Mouse (Mus musculus): Measurements from ENCODE around the gene Dnajc5g. TPM values are rescaled to one million over a fixed set of nuclear protein-coding genes. Genes with fewer than 3 reads are reported as not detected.

Dnajc5g gene
- polyA plus RNA-seq, 1 experiment from 2014 or later = not detected

DNA sequence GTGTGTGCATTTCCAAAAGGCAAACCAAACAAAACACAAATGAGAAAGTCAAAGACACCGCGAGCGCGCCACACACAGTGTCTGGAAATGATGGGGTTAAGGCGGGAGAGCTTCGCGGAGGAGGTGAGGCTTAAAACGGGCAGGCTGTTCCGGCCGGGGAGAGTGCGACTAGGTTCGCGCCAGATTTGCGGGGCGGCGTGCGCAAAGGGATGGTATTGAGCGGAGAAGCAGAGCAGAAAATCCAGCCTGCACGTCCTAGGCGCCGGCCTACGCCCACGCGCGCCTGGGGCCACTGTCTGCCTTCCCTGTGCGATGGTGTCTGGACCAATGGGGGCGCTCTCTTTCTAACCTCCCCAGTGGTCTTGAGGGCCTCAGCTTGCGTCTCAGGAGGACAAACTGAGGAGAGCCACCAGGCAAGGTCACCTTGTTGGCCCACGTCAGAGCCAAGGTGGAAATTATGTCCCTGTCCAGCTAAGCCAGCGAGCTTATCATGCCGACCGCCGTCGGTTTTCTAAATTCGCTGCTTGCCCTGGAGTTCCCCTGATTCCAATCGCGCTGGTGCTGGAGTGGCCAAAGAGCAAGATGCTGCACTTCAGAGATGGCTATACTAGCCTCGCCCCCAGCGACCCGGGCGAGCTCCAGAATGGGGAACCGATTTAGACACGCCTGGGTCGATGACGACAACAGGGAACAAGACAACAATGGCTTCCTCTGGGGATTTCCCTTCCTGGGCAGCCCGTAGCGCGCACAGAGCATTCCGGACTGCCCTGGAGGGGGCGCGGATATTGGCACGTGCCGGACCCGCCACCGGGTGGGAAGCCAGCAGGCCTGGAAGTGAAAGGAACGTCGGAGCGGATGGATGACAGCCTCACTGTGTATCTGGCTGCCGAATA is 11.0 kb upstream of the Dnajc5g start:
- H3K27ac ChIP-seq (ENCODE audit: low read length) = no peak overlapping the region
- H3K9ac ChIP-seq (ENCODE audit: low read depth, low read length) = 0 out of 2 replicates have a peak overlapping the region, but pooled peaks have one; percentile 6
- H3K36me3 ChIP-seq (ENCODE audit: control insufficient read depth, insufficient read depth, low read length) = no peaks in the 10 kb centered on the region
- H3K4me2 ChIP-seq (ENCODE audit: low read length) = peak overlapping the region; percentile 60
- peaks cover 29% of the 10 kb centered on the region for H3K4me1 ChIP-seq (ENCODE audit: control insufficient read depth, insufficient read depth, low read length)
- ATAC-seq = no peak
- no peaks in the 10 kb centered on the region for H3K9me3 ChIP-seq (replicated peaks; ENCODE audit: control insufficient read depth, low read length, poor library complexity, severe bottlenecking)
- peak overlapping the region; percentile 26 for H3K4me3 ChIP-seq (ENCODE audit: low read depth, low read length)
- H3K27me3 ChIP-seq (ENCODE audit: control insufficient read depth, insufficient read depth, low read depth, low read length) = peaks cover 59% of the 10 kb centered on the region
- WGBS = under 1% methylated on average over 59 of the region's 59 CpGs

GRCm38 (mm10) chr5:31095711-31096480 is 10.2 kb upstream of the Dnajc5g start:
- H3K9me3 ChIP-seq (replicated peaks; ENCODE audit: control insufficient read depth, low read length, poor library complexity, severe bottlenecking) = no peaks in the 10 kb centered on the region
- ATAC-seq = no peak
- WGBS = 18% methylated on average over 11 of the region's 11 CpGs
- H3K4me3 ChIP-seq (ENCODE audit: low read depth, low read length) = no peak overlapping the region
- peaks cover 51% of the 10 kb centered on the region for H3K27me3 ChIP-seq (ENCODE audit: control insufficient read depth, insufficient read depth, low read depth, low read length)
- no peak overlapping the region for H3K9ac ChIP-seq (ENCODE audit: low read depth, low read length)
- H3K27ac ChIP-seq (ENCODE audit: low read length) = no peak overlapping the region
- H3K36me3 ChIP-seq (ENCODE audit: control insufficient read depth, insufficient read depth, low read length) = no peaks in the 10 kb centered on the region
- H3K4me1 ChIP-seq (ENCODE audit: control insufficient read depth, insufficient read depth, low read length) = peaks cover 29% of the 10 kb centered on the region
- H3K4me2 ChIP-seq (ENCODE audit: low read length) = no peak overlapping the region

- no peaks in the 10 kb centered on the region for H3K36me3 ChIP-seq (ENCODE audit: control insufficient read depth, insufficient read depth, low read length)
- no peak for ATAC-seq
- no peaks in the 10 kb centered on the region for H3K4me1 ChIP-seq (ENCODE audit: control insufficient read depth, insufficient read depth, low read length)
- no peak within 1 kb of the TSS for H3K4me3 ChIP-seq (ENCODE audit: low read depth, low read length)
- WGBS = 95% methylated on average over 18 of the region's 18 CpGs
- no peak within 1 kb of the TSS for H3K4me2 ChIP-seq (ENCODE audit: low read length)
- no peak within 1 kb of the TSS for H3K27ac ChIP-seq (ENCODE audit: low read length)
- H3K27me3 ChIP-seq (ENCODE audit: control insufficient read depth, insufficient read depth, low read depth, low read length) = no peaks in the 10 kb centered on the region
- H3K9me3 ChIP-seq (replicated peaks; ENCODE audit: control insufficient read depth, low read length, poor library complexity, severe bottlenecking) = no peaks in the 10 kb centered on the region
- no peak within 1 kb of the TSS for H3K9ac ChIP-seq (ENCODE audit: low read depth, low read length)
Measured at GRCm38 (mm10) chr5:31108000-31108490, 2.0 kb downstream of the Dnajc5g start, which contains the start of gene Slc30a3. TSS of gene Slc30a3 (minus strand) at chr5:31108237.

DNA sequence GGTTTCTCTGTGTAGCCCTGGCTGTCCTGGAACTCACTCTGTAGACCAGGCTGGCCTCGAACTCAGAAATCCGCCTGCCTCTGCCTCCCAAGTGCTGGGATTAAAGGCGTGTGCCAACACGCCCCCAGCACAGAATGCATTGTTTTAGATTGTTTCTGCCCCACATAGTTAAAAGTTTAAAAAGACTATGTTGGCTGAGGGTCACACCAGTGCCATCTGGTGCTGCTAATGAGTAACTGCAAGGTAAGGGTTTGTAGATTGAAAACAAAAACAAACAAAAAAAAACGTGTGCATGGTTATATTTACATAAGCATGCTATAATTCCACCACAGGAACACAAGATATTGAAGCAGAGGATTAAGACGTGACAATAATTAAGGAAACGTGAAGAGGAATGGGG is 4.7 kb downstream of the Dnajc5g start:
- Histone ChIP-seq H3K9ac (ENCODE audit: low read depth, low read length) (no peak overlapping the region), H3K4me3 (ENCODE audit: low read depth, low read length) (no peak overlapping the region), H3K27me3 (ENCODE audit: control insufficient read depth, insufficient read depth, low read depth, low read length) (no peaks in the 10 kb centered on the region), H3K27ac (ENCODE audit: low read length) (no peak overlapping the region), H3K9me3 (replicated peaks; ENCODE audit: control insufficient read depth, low read length, poor library complexity, severe bottlenecking) (no peaks in the 10 kb centered on the region), H3K4me1 (ENCODE audit: control insufficient read depth, insufficient read depth, low read length) (no peaks in the 10 kb centered on the region), H3K4me2 (ENCODE audit: low read length) (no peak overlapping the region), H3K36me3 (ENCODE audit: control insufficient read depth, insufficient read depth, low read length) (no peaks in the 10 kb centered on the region)
- 35% methylated on average over 7 of the region's 7 CpGs for WGBS
- ATAC-seq = no peak

DNA sequence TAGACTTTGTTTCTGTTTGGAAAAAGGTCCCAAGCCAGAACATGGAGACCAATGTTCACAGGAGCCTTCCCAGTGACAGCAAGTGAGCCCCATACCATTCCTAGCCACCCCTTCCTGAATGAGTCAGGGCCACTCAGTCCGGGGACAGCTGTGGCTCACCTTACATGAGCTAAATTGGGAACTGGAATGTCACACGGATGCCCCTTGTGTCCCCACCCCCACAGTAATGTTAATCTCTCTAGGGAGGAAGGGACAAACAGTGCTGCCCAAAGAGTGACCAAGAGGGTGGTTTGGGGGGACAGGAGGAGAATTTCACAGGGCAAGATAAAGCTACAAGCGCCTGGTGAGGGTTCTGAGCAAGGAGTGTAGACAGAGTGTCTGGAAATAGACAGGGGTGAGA is 10.3 kb downstream of the Dnajc5g start, which contains the start of gene Trim54:
Gene Trim54, plus strand, starts transcription at position 359 of the 400 bp plus-strand sequence.
- no peaks in the 10 kb centered on the region for H3K9me3 ChIP-seq (replicated peaks; ENCODE audit: control insufficient read depth, low read length, poor library complexity, severe bottlenecking)
- H3K27ac ChIP-seq (ENCODE audit: low read length) = no peak within 1 kb of the TSS
- no peaks in the 10 kb centered on the region for H3K36me3 ChIP-seq (ENCODE audit: control insufficient read depth, insufficient read depth, low read length)
- no peak within 1 kb of the TSS for H3K9ac ChIP-seq (ENCODE audit: low read depth, low read length)
- no peak for ATAC-seq
- 53% methylated on average over 3 of the region's 3 CpGs for WGBS
- no peaks in the 10 kb centered on the region for H3K4me1 ChIP-seq (ENCODE audit: control insufficient read depth, insufficient read depth, low read length)
- no peaks in the 10 kb centered on the region for H3K27me3 ChIP-seq (ENCODE audit: control insufficient read depth, insufficient read depth, low read depth, low read length)
- no peak within 1 kb of the TSS for H3K4me3 ChIP-seq (ENCODE audit: low read depth, low read length)
- H3K4me2 ChIP-seq (ENCODE audit: low read length) = no peak within 1 kb of the TSS

GRCm38 (mm10) chr5:31116912-31117311 is 10.8 kb downstream of the Dnajc5g start:
- Histone ChIP-seq H3K27ac (ENCODE audit: low read length) (no peak overlapping the region), H3K4me1 (ENCODE audit: control insufficient read depth, insufficient read depth, low read length) (no peaks in the 10 kb centered on the region), H3K36me3 (ENCODE audit: control insufficient read depth, insufficient read depth, low read length) (no peaks in the 10 kb centered on the region), H3K27me3 (ENCODE audit: control insufficient read depth, insufficient read depth, low read depth, low read length) (no peaks in the 10 kb centered on the region), H3K9me3 (replicated peaks; ENCODE audit: control insufficient read depth, low read length, poor library complexity, severe bottlenecking) (no peaks in the 10 kb centered on the region), H3K4me3 (ENCODE audit: low read depth, low read length) (no peak overlapping the region), H3K9ac (ENCODE audit: low read depth, low read length) (no peak overlapping the region), H3K4me2 (ENCODE audit: low read length) (no peak overlapping the region)
- no peak for ATAC-seq
- 31% methylated on average over 10 of the region's 10 CpGs for WGBS

DNA sequence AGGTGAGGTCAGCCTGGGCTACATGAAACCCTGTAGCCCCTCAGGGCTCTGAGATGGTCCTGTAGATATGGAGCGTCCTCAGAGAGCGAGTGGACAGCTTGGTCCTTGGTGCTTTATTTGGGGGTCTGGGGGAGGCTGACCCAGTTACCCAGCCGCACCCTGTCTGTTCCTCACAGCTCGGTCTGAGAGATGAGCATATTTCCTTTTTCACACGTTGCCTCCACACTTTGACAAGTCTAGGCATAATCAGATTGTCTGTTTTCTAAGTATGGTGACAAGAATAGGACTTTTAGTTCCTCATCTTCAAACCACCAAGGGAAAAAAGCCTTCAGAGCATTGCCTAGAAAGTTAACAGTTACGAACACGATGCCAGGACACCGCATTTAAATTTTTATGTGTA is 15.0 kb downstream of the Dnajc5g start:
- H3K9me3 ChIP-seq (replicated peaks; ENCODE audit: control insufficient read depth, low read length, poor library complexity, severe bottlenecking) = no peaks in the 10 kb centered on the region
- H3K4me3 ChIP-seq (ENCODE audit: low read depth, low read length) = no peak overlapping the region
- no peak overlapping the region for H3K4me2 ChIP-seq (ENCODE audit: low read length)
- no peak overlapping the region for H3K9ac ChIP-seq (ENCODE audit: low read depth, low read length)
- no peaks in the 10 kb centered on the region for H3K27me3 ChIP-seq (ENCODE audit: control insufficient read depth, insufficient read depth, low read depth, low read length)
- no peak overlapping the region for H3K27ac ChIP-seq (ENCODE audit: low read length)
- WGBS = 88% methylated on average over 8 of the region's 8 CpGs
- H3K4me1 ChIP-seq (ENCODE audit: control insufficient read depth, insufficient read depth, low read length) = no peaks in the 10 kb centered on the region
- ATAC-seq = no peak
- H3K36me3 ChIP-seq (ENCODE audit: control insufficient read depth, insufficient read depth, low read length) = no peaks in the 10 kb centered on the region

- no peaks in the 10 kb centered on the region for H3K27me3 ChIP-seq (ENCODE audit: control insufficient read depth, insufficient read depth, low read depth, low read length)
- no peak overlapping the region for H3K9ac ChIP-seq (ENCODE audit: low read depth, low read length)
- no peak overlapping the region for H3K27ac ChIP-seq (ENCODE audit: low read length)
- H3K36me3 ChIP-seq (ENCODE audit: control insufficient read depth, insufficient read depth, low read length) = no peaks in the 10 kb centered on the region
- whole genome bisulfite sequencing = 47% methylated on average over 2 of the region's 2 CpGs
- no peak overlapping the region for H3K4me3 ChIP-seq (ENCODE audit: low read depth, low read length)
- no peak overlapping the region for H3K4me2 ChIP-seq (ENCODE audit: low read length)
- no peak for ATAC-seq
- H3K4me1 ChIP-seq (ENCODE audit: control insufficient read depth, insufficient read depth, low read length) = no peaks in the 10 kb centered on the region
- no peaks in the 10 kb centered on the region for H3K9me3 ChIP-seq (replicated peaks; ENCODE audit: control insufficient read depth, low read length, poor library complexity, severe bottlenecking)
Measured at GRCm38 (mm10) chr5:31123481-31123880, 17.4 kb downstream of the Dnajc5g start.
